Mouse (Mus musculus) kidney, adult 11 months (tissue): ENCODE measurements around the gene Krt76.

ENCODE experiments used
- DNase-seq: peaks from one replicate; pipeline ENCODE4 v3.0.0; 2022

Gene Krt76

DNA sequence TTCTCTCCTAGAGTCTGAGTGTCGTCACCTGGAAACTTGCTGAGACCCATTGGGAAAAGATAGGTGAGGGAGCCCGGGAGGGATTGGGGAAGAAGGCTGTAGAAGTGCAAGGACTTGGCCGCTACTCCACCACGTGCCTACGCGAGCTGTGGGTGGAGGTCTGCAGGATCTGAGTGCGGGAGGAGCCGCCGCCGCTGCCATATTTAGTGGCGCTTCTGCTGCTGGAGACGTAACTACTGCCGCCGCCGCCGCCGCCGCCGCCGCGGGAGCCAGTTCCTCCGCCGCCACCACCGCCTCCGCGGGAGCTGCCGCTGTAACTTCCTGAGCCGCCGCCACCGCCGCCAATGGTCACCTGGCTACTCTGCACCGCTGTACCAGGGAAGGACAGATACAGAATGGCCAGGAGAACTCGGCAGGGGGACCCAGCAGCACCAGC, 33.0 kb downstream of the Krt76 start:
- DNase-seq: peak; percentile 15

DNA sequence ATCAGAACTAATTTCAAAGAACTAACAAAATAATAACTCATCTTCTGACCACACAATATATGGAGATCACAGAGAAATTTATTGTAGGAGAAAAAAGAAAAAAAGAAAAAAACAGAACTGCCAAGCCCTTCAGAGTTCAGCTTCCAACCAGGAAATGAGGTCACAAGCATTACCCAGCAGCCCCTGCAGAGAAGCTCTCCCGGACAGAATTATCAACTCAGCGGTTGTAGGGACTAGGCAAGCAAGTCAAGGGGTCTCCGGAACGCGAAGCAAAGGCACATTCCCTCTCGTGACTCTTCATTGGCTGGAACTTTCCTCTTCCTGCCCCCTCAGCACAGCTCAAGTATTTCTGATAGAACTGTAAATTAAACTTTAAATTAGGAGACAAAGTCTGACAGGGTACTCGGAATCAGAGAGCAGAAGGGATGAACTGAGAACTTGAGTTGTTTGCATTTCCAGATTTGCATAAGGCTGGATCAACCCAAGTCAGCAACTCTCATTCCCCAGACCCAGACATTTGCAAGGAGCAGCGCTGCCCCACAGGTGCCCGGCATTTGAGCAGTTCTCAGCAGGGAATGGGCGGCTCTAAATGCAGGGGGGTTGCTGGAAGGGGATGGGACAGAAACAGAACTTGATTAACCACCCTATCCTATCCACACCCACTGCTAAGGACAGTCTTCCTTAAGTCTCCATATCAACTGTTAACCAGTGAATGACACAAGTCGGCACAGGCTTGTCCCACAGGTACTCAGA, 33.9 kb downstream of the Krt76 start:
- DNase-seq: no peak

DNA sequence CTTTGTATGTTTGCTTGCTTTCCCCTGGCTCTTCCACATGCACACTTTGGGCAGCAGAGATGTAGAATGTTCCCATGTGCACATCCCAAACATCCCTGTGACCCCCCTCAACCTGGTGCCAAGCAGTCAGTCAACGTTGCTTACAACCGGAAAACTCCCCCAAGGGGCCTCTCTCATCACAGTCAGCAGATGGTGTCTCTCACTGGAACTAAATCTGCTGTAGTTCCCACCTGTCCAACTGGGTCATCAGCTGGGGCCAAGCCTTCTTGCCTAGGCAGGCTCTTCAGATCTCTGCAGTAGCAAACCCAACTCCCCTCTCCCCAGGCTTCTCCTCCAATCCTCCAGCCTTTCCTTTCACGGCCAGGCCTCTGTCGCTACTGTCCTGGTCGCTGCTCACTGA, 36.0 kb downstream of the Krt76 start:
- no peak for DNase-seq

DNA sequence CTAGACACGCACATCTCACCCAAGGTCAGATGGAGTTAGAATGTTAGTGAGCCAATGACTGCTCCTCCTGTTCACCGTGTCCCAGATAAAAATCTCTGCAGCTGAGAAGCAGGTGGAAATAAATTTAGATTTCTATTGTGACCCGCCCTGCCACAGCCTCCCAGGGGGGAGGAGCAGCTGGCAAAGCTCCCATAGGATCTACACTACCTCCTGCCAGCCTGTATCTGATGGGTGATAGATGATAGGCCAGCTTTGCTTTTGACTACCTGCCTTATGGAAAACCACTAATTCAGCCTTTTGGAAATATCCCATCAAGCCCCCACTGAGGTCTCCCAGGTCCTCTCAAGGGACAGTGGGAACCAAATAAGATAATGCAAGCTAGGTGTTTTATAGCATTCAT, 37.0 kb downstream of the Krt76 start:
- no peak for DNase-seq

DNA sequence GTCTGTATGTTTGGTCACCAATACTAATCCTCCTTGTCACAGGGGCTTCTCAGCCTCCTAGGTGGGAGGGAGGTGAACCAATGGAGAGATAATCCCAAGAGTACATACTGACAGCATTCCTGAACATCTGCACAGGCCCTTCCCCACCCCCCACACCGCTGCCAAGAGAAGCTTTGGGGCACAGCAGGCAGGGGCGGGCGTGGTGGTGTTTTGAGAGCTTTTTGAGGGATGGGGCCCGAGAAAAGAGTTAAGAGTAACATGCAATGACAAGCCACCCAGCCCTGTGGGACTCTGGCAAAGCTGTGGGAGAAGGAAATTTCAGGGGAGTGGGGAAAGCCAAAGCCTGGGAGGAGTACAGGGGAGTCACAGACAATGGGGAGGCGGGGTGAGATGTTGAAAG, 38.4 kb downstream of the Krt76 start:
- no peak for DNase-seq

DNA sequence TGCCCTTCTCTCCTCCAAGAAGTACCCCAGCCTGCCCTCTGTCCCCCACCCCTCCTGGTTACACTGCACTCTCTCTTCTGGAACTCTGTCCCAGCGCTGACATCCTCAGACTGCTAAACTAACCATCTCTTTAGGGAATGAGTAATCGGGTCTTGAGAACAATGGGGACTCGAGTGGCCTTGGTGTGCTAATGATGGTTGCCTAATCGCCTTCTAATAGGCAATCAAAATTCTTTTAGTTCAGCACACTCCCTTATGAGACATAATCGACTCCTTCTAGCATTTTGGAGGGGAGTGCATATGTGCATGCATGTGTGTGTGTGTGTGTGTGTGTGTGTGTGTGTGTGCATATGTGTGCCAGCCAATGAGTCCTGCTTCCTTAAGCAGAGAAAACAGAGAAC, 40.1 kb downstream of the Krt76 start:
- DNase-seq: no peak

DNA sequence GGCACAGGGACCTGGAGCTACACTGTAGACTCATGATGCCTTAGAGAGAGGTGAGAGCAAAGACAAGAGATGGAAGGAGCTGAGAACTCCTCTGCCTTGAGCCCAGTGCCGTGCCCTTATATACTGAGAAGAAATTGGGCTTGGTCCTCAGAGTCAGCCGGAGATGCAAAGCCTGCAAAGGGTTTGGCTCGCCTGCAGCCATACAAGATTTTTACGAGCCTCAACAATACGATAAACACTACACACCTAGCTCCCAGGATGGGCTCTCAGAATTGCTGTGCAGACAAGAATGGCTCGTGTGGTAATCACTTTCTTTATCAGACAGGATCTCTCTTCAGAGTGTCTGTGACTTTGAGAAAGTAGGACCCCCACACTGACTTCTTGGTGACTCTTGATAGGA, 42.0 kb downstream of the Krt76 start, which contains the start of gene Krt1:
Gene Krt1 (minus strand): TSS at position 101 of the 400 bp plus-strand sequence.
- DNase-seq: no peak

DNA sequence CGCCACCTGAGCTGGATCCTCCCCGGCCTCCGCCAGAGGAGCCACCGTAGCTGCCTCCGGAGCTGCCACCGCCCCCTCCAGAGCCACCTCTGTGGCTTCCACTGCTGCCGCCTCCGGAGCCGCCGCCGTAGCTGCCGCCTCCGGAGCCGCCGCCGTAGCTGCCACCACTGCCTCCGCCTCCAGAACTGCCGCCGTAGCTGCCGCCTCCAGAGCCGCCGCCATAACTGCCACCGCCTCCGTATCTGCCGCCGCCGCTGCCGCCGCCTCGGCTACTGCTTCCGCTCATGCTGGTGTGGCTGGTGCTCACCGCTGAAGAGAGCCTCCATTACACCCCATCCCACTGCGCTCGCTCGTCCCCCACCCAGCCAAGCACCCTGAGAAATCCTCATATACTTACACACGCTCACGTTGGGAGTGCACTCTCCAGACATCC, 46.7 kb downstream of the Krt76 start:
- DNase-seq: peak; percentile 5

DNA sequence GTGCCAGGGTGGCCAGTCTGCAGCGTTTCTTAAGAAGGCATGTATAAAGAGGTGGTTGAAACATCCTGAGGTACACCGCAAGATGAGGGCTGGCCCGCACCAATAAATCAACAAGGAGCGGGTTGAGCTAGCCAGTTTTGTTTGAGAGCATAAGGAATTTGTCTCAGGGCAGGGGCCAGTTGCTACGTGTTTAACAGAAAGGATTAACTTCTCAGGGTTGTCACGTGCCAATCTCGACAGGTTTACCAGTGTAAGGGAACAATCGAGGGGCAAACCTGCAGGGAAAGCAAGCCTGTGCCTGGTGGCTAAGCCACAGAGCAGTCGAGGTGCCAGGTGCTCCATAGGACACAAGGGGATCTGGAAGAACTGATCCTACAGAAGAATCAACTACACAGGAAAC, 49.5 kb downstream of the Krt76 start:
- no peak for DNase-seq

DNA sequence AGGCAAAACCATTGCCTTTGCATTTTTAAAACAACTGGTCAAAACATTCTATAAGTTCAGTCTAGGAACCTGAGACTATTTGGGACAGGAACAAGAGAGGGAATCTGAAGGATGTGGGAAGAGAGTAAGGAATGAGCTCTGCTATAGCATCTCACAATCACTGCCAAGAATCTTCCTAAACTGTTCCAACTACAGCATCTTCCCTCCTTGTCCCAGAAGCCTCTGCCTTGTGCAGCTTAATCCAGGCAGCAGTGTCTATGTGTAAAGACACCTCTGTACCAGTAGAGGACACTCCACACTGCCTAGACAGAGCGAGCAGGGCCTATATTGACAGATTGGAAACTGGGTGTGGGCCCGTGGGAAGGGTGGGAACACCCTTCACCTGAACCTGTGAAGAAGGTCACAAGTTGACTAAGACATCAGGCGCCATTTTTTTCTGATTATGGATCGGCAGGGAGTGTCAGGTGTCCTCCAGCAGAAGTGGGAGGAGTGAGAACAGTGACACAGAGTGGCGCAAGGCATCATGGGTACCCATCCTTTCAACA, 57.9 kb downstream of the Krt76 start:
- no peak for DNase-seq
